Mouse (Mus musculus) adrenal gland, adult (tissue): Measurements from ENCODE around the gene Mical2.

ENCODE experiments used
- DNase-seq, 2 experiments: peaks; one replicate each; pipeline ENCODE4 v3.0.0; 2022 to 2023; ENCODE audit warnings: low spot score in 1 of 2; ENCODE audit not compliant: inconsistent age in 2 of 2

The Mical2 gene

DNA sequence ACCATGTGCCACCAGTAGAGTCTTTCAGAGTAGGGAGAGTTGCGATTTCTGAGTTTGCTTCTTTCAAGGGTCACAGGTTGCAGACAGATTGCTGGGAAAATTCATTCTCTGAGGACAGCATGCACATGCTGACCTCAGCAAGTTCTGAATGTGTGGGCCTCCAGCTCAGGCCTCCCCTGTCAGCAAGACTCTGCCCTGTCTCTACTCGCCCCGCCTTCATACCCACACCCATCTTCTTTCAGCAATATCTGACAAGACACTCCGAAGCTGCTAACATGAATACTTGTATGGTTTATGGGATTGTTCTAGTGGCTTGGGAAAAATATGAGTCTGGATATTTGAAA is 84.3 kb downstream of the Mical2 start:
- DNase-seq, result no peak

DNA sequence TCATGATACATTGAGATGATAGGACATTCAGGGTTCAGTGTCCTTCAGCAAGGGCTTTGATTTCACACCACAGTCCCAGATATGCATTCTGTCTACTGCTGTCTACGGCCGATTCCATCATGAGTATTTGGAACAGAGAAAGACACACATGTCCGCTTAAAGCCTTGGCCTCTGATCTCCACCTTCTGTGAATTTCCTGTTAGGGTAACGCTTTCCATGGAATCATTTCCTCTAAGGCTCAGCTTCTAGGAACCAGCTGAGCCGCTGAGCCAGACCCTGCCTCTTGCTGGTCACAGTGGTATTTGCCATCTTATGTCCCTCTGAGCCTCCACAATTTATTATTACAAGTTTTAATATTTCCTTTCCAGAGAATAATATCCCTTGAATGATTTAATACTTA is 87.6 kb downstream of the Mical2 start:
- no peak for DNase-seq

DNA sequence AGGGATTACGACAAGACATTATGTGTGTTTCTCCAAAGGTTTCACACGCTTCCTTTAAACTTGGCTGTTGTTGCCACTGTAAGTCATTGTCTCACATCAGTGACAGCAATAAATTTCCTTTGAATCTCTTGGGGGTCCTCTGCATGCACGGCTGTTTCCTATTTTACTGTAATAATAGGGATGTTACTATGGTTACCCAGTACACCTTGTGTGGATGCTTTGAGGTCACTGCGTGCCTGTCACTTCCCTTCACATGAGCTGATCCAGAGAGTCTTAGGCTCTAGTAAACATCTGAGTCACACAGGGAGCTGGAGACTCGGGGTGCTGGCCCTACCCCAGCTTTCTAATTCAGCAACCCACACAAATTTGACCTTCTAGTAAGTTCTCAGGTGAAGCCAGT is 88.0 kb downstream of the Mical2 start:
- DNase-seq, result no peak

- DNase-seq, result peak; percentile 80 to 83
These were observed 90.6 kb downstream of the Mical2 start for GRCm38 (mm10) chr7:112316239-112316638.

GRCm38 (mm10) chr7:112317491-112317890 is 91.8 kb downstream of the Mical2 start:
- no peak for DNase-seq

GRCm38 (mm10) chr7:112318306-112318705 is 92.7 kb downstream of the Mical2 start:
- no peak for DNase-seq

- peak in 1 of 2 experiments; percentile 56 for DNase-seq
These were observed 93.8 kb downstream of the Mical2 start for GRCm38 (mm10) chr7:112319419-112319818.

DNA sequence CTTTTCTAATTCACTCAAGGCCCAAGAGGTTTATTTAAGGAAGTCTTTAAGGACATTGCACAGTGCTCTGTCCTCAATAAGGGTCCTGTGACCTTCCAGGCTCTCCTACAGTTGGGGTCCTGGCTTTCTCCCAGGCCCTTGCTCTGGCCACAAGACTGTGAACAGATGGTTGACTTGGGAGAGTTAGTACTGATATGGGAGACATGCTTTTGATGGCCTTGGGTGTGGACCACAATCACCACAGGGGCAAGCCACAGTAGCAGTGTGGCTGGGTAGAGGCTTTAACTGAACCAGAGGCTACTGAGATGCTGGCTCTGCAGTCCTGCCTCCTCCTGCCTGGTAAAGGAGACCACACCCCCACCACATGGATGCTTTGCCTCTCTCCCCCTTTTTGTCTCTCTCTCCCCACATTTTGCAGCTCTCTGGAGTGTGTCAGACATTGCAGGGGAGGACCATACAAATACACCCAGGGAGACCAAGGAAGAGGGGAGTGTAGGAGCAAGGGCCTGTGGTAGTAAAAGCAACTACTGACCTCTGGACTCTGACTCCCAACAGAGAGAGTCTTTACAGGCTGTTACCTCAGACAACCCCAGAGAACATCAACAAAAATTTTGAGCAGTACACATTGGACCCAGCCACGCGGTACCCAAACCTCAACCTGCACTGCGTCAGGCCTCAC is 94.5 kb downstream of the Mical2 start:
- DNase-seq, result no peak

DNA sequence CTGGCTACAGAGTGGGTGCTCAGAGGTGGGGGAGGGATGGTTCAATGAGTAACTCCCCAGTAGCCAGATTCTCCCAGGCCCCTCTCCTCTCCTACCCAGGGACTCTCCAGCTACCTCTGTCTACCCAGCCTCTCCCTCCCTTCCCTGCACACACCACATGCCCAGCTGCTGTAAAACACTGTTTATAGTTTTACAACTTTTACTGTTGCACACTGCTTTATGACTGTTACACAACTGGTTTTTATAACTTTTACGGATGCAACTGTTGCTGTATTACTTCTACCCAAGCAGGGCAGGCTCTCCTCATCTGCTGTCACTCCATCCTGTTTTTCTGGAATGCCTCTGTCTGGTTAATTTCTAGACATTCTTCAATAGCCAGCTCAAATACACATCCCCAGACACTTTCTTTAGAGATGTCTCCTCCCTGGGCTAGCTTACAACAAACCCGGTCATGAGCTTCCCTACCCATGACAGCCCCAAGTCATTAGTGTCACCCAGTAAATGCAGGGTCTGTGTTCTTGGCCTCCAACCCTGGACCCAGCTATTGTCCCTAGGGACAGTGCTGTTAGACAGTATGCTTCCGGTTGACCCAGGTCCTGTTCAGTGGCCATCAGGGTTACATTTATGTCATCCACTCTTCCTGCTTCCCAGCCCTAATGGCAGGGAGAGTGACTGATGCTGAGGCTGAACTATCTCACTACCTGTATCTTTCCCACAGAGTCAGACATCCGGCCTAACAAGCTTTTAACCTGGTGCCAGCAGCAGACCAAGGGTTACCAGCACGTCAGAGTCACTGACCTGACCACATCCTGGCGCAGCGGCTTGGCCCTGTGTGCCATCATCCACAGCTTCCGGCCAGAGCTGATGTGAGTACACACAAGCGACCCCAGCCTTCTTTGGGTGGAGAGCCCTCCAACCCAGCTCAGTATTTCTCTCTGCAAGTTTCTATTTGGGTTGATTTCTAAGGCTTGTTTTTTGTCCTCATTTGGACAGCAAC is 96.4 kb downstream of the Mical2 start:
- no peak for DNase-seq

DNA sequence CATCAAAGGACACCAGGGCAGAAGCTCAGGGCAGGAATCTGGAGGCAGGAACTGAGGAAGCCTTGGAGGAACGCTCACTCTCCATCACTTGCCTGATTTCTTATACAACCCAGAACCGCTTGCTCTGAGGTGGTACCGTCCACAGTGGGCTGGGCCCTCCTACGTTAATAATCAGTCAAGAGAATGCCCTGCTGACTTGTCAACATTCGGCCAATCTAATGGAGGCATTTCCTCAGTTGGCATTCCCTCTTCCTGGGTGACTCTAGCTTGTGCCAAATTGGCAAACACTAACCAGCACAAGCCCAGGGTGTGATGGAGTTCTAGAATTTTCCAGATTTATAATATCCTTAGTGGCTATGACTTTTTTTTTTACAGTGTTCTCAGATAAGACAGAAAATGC is 98.9 kb downstream of the Mical2 start:
- no peak for DNase-seq

DNA sequence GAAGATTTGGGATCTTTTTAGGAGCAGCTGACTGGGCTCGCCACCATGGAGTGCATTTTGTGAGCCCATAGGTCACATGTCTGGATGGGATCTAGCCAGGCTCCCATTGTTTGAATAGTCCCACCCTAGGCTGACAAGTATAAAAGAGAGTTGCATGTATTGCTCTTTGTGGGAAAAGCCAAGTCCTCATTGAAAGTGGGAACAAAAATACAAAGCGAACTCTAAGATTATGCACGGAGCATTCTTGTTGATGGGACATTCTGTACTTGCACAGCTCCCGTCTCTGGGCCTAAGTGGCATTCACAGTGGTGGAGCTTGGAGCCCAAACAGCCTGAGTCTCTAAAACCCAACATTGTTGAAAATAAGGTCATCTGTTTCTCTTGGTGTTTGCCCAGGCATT is 101.2 kb downstream of the Mical2 start:
- peak in 1 of 2 experiments; percentile 16 for DNase-seq

DNA sequence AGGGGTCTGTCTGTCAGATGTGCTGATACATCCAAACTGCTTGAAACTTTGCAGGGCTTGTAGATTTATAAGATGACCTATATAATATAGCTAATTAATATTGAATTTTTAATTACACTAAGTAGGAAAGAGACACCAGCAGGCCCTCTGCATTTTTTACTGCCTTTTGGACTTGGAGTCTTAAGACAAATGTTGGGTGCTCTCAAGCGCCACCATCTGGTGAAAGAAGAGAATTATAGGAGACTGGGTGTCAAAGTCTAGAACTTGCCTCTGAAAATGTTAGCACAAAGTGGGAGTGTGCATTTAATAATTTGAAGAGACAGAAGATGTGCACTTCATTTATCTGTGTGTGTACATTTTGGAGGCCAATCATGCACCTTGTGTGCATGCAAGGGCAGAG is 103.3 kb downstream of the Mical2 start:
- DNase-seq, result peak in 1 of 2 experiments; percentile 81

GRCm38 (mm10) chr7:112329496-112329895 is 103.8 kb downstream of the Mical2 start:
- peak in 1 of 2 experiments; percentile 34 for DNase-seq

DNA sequence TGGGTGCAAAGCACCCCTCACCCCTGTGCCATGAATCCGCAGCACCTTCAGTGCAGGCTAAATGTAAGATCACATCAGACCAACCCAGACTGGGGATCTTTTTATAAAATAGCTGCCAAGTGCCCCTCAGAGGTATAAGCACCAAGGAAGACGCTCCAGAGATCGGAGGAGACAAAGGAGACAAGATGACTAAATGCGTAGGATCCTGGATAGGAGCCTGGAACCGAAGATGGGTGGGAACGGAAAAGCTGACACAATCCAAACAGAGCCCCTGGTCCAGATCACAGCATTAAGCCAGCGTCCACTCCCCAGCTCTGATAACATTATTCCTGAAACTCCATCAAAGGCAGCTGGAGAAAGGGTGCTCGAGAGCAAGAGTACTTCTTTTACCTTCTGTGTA is 105.3 kb downstream of the Mical2 start:
- DNase-seq, result no peak

GRCm38 (mm10) chr7:112331804-112332203 is 106.1 kb downstream of the Mical2 start:
- peak in 1 of 2 experiments; percentile 29 for DNase-seq

DNA sequence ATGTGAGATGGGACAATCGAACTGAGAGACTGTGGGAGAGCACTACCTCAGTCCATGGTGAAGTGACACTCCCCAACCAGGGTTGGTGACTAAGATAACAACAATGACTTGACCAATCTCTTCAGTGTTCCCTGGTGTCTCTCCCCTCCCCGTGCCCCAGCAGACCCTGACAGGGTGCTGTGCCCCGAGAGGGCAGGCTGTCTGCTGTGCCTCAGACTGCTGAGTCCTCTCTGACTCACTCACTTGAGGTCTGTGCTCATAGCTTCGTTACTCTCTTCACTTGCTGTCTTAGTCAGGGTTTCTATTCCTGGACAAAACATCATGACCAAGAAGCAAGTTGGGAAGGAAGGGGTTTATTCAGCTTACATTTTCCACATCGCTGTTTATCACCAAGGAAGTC is 106.8 kb downstream of the Mical2 start:
- peak; percentile 35 to 45 for DNase-seq

- DNase-seq, result no peak
These were observed 107.7 kb downstream of the Mical2 start for GRCm38 (mm10) chr7:112333404-112333803.

DNA sequence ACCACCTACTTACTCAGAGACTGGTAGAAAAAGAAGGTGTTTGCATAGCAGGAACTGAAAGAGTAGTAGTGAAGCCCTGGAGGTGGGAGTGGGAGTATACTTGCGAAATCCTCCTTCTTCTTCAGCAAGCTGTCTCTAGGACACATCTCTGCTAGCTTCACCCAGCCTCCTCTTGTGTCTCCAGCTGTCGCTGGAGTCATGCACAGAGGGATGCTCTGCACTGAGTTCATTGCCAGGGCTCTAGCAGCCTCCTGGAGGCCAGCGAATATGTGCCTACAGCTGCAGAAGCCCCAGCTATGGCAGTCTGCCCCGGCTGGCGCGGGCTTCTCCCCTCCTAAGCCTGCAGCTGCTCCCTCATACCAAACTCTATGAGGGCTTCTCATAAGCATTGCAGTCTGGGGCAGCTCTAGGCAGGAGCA is 110.6 kb downstream of the Mical2 start:
- DNase-seq, result no peak

- DNase-seq, result no peak
These were observed 111.1 kb downstream of the Mical2 start for GRCm38 (mm10) chr7:112336769-112337168.

DNA sequence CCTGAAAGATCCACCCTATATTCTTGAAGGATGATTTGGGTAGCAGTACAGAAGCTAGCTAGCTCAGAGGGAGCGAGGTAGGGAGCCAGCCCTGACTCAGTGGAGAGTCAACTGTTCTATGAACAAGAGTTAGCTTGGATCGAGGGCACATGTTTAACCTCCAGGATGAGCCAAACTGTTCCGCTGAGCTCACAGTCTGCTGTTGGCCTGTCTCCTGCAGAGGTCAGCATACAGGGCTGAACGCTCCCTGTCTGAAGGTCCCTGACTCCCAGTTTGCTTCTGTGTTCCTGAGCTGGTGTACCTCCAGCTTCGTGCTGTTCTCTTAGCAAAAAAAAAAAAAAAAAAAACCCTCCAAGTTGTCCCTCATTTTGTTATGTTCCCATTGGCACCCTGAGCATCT is 112.1 kb downstream of the Mical2 start:
- DNase-seq, result no peak

GRCm38 (mm10) chr7:112341052-112341451 is 115.4 kb downstream of the Mical2 start:
- DNase-seq, result no peak

DNA sequence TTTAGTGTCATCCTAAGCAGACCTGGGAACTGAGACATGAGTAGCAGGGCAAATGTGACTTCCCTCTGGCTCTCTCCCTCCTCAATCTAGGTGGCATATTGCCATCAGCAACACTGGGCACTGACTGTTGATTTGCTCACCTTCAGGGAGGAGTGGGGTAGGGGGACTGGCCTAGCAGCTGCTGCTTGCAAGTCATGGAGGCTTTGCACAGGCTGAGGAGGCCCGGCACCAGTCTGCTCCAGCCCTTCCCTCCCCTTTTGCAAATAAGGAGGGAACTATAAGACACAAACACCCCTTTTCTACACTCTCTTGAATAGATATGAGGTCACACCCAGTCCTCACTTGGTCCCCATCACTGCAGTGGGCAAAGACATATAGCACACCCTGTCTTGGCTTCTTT is 120.0 kb downstream of the Mical2 start:
- no peak for DNase-seq
